Mouse (Mus musculus) yolk sac, embryonic 10.5 days (tissue): ENCODE data around the gene Asap2.

ENCODE experiments used
- DNase-seq: peaks from one replicate; pipeline ENCODE4 v3.0.0-alpha.2; 2017; ENCODE audit warnings: low spot score

Asap2 gene

DNA sequence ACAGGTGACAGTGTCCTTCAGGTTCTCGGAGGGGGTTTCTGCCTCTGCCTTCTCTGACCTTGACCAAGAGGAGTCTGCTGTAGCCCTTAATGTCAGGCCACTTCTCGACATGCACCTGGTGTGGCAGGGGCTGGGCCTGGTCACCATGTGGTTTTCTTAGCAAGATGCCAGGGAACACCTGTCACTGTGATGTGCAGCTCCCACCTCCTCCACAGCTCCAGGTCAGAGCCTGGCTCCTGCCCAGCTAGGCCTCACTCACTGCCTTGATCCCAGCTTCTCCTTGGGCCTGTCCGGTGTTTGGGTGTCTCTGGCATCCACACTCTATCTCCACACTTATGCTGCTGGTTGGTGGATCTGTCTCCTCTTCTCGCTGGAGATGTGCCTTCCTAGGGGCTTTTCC is 142.8 kb downstream of the Asap2 start:
- no peak for DNase-seq

DNA sequence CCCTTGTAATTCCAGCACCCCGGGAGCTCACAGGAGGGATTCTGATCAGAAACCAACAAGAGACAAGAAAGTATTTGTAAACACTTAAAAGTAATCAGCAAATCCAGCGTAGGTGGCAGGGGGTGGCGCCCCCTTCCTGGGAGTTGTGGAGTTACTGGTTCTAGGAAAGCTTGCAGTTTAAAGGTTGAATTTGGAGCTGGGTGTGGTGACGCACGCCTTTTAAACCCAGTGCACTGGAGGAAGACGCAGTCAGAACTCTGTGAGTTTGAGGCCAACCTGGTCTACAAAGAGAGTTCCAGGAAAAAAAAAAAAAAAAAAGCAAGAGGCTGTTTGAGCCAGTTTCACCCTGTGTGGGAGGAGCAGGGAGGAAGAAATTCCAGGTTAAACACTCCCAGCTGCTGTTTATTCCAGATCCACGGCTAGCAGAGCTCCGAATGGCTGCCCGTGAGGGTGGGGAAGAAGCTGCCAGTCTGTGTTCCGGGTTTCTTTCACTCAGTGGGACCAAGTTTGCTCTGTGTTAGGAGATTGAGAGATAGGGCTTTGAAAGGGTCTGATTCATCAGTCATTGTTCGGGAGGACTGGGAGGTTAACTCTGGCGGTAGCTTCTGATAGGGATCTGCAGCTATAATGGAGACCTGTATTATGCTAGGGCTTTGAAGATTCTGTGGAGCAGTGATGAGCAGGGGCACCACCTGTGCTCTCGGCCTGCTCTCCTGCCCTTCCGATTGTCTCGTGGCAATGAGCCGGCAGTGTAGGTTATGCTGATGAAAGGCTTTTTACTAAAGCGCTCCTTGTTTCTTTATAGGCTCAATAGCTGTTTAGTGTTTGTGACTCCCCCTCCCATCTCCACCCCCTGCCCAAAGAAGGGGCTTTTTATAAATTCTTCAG is 144.0 kb downstream of the Asap2 start:
- DNase-seq: no peak

DNA sequence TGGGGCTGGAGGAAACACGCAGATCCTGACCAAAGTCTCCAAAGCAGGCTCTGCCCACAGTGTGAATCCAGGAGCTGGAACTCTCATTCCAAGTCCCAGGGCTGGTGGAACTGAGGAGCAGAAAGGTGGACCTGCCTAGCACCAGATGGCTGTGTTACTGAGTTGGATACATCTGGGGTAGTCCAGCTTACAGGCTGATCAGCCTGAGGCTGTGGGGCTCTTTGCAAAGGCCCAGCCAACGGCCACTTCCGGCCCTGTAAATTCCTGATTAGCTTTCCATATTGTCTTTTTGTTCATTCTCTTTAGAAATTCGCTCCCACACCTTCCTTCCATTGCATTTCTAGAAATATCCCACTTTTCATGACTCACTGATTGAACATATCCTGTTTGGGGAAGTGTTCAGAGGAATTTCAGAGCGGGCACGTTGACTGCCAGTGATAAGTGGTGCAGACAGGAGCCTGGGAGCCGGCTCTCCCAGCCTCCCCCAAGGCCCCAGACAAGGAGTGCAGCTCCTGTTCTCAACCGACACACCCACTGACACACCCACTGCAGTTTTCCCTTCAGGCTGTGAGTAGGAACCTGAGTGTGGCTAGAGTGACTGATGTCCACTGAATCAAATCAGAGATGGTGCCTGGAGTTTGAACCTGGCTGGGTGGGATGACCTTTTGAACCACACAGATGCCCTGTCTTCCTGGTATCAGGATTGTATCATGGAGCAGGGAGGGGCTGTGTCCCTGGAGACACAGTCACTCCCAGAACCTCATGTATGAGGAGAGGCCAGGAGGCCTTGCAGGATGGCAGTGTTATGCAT is 145.6 kb downstream of the Asap2 start:
- peak; percentile 33 for DNase-seq

DNA sequence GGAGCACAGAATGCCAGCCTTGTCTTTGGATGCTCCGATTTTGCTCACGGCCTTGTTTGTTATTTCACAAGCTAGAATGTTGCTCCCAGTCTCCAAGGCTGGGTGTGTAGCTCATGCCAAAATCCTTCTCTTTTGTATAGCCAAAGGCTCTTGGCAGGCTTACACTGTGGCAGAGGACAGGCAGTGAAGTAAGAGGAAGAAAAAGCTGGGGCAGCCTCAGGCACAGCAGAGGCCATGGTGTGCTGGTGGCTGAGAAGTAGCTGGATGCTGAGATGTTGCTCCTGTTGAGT is 146.1 kb downstream of the Asap2 start:
- DNase-seq: no peak

DNA sequence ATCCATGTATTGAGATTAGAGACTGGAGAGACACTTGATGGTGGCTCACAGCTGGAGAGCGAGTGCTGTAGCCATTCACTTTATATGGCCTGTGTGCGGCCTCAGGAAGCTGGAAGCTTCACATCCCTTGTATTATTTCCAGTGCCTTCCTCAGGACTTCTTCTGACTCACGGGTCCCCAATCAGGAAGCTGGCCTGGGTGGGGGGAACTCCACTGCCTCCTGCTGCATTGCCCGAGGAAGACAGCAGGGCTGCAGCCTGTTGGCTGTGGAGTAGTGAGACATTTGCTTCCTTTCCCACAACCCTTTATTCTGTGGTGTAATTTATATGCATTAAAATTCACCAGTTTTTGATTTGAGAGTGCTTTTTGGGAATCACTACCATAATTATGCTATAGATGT is 149.3 kb downstream of the Asap2 start:
- DNase-seq: no peak

DNA sequence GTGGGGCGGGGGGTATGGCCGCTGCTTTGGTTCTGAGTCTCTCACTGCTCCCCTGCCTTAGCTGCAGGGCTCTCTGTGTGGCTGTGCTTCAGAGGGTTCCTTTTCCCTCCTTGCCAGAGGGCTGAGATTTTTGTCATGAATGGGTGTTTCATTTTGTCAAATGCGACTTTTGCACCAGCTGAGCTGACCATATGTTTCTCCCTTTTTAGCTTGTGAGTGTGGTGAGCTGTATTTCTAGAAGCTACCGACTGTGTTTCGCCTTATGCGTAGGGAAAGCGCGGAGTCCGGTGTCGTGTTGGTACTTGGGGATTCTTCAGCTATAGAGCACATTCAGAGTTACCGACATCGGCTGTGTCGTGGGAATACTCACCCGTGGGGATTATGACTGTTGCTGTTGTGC is 149.9 kb downstream of the Asap2 start:
- DNase-seq: no peak

- no peak for DNase-seq
Observed at GRCm38 (mm10) chr12:21140741-21141308, 150.6 kb downstream of the Asap2 start.

DNA sequence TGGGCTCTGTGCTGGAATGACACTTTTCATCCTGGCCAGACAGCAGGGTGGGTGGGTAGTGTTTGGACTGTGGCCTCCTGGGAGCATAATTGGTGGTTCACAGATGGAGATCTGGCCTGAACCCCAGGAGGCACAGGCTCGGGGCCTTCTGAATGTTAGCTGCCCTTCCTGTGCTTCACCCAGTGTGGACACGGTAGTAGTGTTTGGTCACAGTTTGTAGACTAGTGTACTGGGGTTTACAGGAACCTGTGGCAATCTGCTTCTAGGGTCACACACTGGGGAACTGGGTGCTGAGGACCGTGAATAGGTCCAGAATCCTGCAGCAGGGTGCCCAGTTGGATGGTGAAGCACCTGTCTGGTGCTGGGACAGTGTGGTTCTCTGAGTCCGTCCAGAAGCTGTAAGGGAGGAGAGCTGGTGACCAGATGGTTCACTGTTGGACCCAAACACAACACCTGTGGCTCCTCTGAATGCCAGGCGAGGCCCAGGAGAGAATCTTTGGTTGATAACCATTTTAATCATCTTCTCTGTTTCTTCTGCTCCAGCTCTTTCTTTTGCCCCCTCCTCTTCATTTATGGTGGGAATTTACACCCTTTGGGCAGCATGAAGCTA is 151.5 kb downstream of the Asap2 start:
- DNase-seq: no peak

DNA sequence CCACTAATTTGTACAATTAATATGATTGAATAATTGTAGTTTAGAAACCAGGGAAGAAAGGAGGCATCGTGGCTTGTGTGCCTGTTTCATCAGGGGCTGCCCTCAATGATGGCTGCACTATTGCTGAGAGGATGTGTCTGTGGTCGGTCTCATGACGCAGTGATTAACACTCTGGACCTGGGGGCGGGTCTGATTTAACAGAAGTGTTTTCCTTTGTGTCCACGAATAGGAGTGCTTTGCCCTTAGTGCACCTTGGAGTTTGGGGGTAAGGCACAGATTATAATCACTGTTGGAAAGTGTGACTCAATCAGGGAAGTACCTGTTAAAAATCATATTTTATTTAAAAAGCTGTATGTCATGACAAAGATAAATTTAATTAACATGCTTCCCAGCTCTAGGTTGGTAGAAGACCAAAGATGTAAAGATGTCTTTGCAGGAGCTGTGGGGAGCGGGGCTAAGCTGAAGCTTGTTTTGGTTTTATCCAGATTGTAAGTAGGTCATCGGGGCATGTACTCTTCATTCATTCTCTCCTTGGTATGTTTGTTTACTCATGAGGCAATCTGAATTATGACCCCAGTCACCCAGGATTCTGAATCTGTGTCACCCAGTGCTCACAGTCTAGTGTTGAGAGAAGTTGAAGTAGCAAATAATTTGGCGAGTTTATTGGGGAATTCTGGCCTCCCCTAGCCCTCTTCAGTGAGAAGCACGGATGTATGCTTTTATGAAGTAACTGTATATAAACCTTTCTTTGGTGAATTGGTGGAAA is 152.4 kb downstream of the Asap2 start:
- DNase-seq: no peak

DNA sequence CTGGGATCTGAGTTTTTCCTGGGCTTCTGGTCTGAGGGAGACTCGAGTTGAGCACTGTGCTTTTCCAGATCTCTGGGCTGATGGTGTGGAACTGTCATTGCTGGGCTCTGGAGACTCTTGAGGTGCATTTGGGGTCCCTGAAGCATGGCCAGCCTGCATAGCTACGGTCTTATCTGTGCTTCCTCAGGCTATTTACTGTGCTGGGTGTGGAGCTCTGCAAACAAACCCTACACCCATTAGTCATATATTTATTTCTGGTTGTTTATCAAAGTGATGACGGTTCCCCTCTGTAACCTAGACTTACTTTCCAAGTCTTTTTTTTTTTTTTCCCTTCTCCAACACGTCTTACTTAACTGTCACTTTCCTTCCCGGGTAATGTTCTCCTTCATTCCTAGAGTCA is 154.3 kb downstream of the Asap2 start:
- DNase-seq: no peak

GRCm38 (mm10) chr12:21145050-21145449 is 154.8 kb downstream of the Asap2 start:
- DNase-seq: no peak

- no peak for DNase-seq
Observed at GRCm38 (mm10) chr12:21146826-21147225, 156.6 kb downstream of the Asap2 start.

- DNase-seq: no peak
Observed at GRCm38 (mm10) chr12:21153279-21153707, 163.0 kb downstream of the Asap2 start.

GRCm38 (mm10) chr12:21155062-21155461 is 164.8 kb downstream of the Asap2 start:
- peak; percentile 10 for DNase-seq

GRCm38 (mm10) chr12:21159304-21159703 is 169.0 kb downstream of the Asap2 start:
- DNase-seq: no peak

GRCm38 (mm10) chr12:21160327-21160828 is 170.1 kb downstream of the Asap2 start:
- no peak for DNase-seq

DNA sequence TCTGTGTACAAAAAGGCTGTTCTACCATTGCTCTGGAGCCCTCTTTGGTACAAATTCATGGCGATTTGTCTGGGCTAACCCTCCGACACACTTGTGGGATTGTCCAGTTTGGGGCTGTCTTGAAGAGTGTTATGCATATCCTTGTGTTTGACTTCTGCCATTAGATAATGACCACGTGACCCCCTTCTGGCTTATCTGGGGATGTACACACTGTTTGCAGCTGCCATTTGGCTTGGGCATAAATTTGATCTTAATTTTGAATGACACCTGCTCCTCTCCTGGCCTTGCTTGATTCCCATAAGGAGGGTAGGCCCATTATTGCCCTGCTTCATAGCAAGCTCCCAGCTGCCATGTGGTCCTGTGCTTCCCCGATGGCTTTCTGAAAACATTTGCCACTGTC is 171.6 kb downstream of the Asap2 start:
- no peak for DNase-seq

DNA sequence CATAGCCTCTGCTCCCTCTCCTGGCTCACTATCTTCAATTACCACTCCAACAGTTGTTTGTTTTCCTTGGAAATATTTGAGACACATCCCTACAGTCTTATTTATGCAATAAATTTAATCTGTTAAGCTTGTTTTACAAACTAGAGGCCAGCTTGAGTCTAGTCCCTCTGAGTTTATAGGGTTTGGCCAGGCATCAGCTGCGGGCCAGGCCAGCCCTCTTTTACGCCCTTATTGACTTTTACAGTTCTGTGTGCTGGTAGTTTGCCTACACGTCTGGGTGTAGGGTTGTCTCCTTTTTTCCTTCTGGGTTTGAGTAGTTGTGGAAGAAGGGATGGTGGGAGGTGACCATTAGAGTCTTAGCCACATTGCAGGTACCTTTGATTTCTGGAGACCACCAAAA is 173.4 kb downstream of the Asap2 start:
- DNase-seq: no peak

- DNase-seq: no peak
Observed at GRCm38 (mm10) chr12:21164251-21164650, 174.0 kb downstream of the Asap2 start.

GRCm38 (mm10) chr12:21165157-21165556 is 174.9 kb downstream of the Asap2 start:
- DNase-seq: no peak

DNA sequence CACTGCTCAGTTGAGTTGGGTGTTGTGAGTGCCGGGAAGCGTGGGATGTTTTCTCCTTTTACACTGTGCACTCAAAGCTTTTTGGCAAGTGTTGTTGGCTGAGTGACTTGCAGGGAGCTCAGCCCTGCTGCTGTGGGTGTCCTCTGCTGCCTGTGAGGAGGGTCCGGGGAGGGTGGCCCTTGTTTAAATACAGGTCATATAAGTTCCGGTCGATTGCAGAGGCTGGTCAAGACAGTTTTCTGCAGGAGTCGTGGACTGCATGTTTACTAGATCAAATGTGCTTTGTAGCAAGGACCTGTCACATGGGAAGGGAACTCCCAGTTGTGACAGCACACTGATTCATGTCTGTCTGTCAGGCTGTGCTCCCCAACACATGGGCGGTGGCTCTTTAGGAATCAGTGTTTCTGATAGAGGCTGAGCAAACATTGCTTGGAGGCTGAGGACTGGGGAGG is 175.7 kb downstream of the Asap2 start:
- no peak for DNase-seq
